Mouse (Mus musculus) lung, postnatal 0 days (tissue): Measurements from ENCODE around the gene Prrg2. TPM values are rescaled to one million over a fixed set of nuclear protein-coding genes. Genes with fewer than 3 reads are reported as not detected.
A peak's percentile ranks its signal among the peaks of the same experiment; 100 is the strongest.

ENCODE experiments used
- ATAC-seq: fragments of 200-750 bp; cut with Nextera tagmentation; 2 replicates; pipeline ENCODE4 v1.8.0; 2017; ENCODE audit warnings: moderate library complexity
- DNase-seq: peaks from one replicate; pipeline ENCODE4 v3.0.0-alpha.2; 2016; ENCODE audit warnings: low spot score
- H3K27ac ChIP-seq: fragments of 300-500 bp; sonication (generic); 2 replicates; pipeline ENCODE4 v1.5.1; 2014; ENCODE audit warnings: antibody characterized with exemption, mild to moderate bottlenecking, low read length, mixed read lengths
- H3K27me3 ChIP-seq: fragments of 300-500 bp; sonication (generic); replicated peaks from 2 replicates; pipeline ENCODE4 v1.6.1; 2014; ENCODE audit warnings: low read length, mixed read lengths; ENCODE audit not compliant: insufficient read depth
- H3K36me3 ChIP-seq: fragments of 300-500 bp; sonication (generic); 2 replicates; pipeline ENCODE4 v1.6.1; 2014; ENCODE audit warnings: low read length, mixed read lengths; ENCODE audit not compliant: insufficient read depth
- H3K4me1 ChIP-seq: fragments of 300-500 bp; sonication (generic); 2 replicates; pipeline ENCODE4 v1.6.1; 2014; ENCODE audit warnings: antibody characterized with exemption, low read depth, low read length, mixed read lengths; ENCODE audit not compliant: insufficient read depth
- H3K4me2 ChIP-seq: fragments of 300-500 bp; sonication (generic); replicated peaks from 2 replicates; pipeline ENCODE4 v1.6.1; 2014; ENCODE audit warnings: low read depth, mild to moderate bottlenecking, low read length, moderate library complexity, mixed read lengths
- H3K4me3 ChIP-seq: fragments of 300-500 bp; sonication (generic); 2 replicates; pipeline ENCODE4 v1.5.1; 2014; ENCODE audit warnings: low read depth, low read length
- H3K9ac ChIP-seq: fragments of 300-500 bp; sonication (generic); replicated peaks from 2 replicates; pipeline ENCODE4 v1.6.1; 2014; ENCODE audit warnings: low read depth, mild to moderate bottlenecking
- H3K9me3 ChIP-seq: fragments of 300-500 bp; sonication (generic); 2 replicates; pipeline ENCODE4 v1.6.1; 2016; ENCODE audit warnings: low read length, mixed read lengths
- CTCF ChIP-seq: IDR thresholded peaks from 2 replicates; pipeline ENCODE4 v1.5.1; 2016; ENCODE audit warnings: antibody characterized with exemption, mild to moderate bottlenecking
- EP300 ChIP-seq: IDR thresholded peaks from 2 replicates; pipeline ENCODE4 v1.6.1; 2016; ENCODE audit warnings: antibody characterized with exemption, mild to moderate bottlenecking, control low read depth
- WGBS: fragments of 180-500 bp; shearing (Covaris S2); extraction: QIAGEN DNeasy Blood & Tissue Kit; methylation state at CpG from one replicate; pipeline ENCODE4 v1.1.7; 2014; 5-methylcytosine and 5-hydroxymethylcytosine counted together
- polyA plus RNA-seq: library from polyadenylated mRNA; unstranded; fragments of >200 nt; fragmentation: Nextera tagmentation; extraction: Ambion mirVana; gene quantifications from 2 replicates; pipeline ENCODE4 v1.2.1, GENCODE M21; 2015

The Prrg2 gene
- polyA plus RNA-seq, 1 experiment from 2014 or later = 40.8 TPM

DNA sequence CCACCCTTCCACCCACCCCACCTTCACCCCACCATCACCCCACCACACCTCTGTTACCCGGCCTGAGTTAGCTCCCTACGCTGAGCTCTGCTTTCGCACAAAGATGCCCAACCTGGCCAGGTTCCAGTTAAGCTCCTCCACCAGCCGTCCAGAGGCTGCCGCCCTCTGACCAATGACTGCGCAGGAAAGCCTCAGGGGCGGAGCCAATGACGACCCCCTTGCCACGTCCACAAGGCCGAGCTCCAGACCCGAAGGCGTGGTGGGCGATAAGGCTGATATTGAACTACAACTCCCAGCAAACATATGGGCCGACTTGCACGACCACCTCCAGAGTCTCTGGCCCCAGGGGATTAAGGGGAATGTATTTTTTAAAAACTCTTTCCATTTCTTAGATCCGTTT lies 29.6 kb upstream of the Prrg2 start, which contains the start of gene Rcn3:
Rcn3 (minus strand) TSS at position 174 of the 400 bp plus-strand sequence.
- peak within 1 kb of the TSS; percentile 34 for H3K4me3 ChIP-seq
- no peak for TF ChIP-seq CTCF
- TF ChIP-seq EP300 = no peak
- peak within 1 kb of the TSS; percentile 51 for H3K4me2 ChIP-seq
- DNase-seq (peak; percentile 95), ATAC-seq (peak; percentile 95)
- no peaks in the 10 kb centered on the region for H3K36me3 ChIP-seq
- no peaks in the 10 kb centered on the region for H3K27me3 ChIP-seq
- under 1% methylated on average over 16 of the region's 16 CpGs for WGBS
- no peaks in the 10 kb centered on the region for H3K9me3 ChIP-seq
- H3K4me1 ChIP-seq = no peaks in the 10 kb centered on the region
- H3K27ac ChIP-seq = peak within 1 kb of the TSS; percentile 51
- H3K9ac ChIP-seq = peak within 1 kb of the TSS; percentile 26

GRCm38 (mm10) chr7:45091001-45091990 lies 28.8 kb upstream of the Prrg2 start:
- DNase-seq (peak; percentile 52), ATAC-seq (peak; percentile 40)
- Histone ChIP-seq H3K27me3 (no peaks in the 10 kb centered on the region), H3K27ac (peak overlapping the region; percentile 51), H3K9ac (peak overlapping the region; percentile 26), H3K4me2 (peak overlapping the region; percentile 51), H3K4me1 (no peaks in the 10 kb centered on the region), H3K9me3 (no peaks in the 10 kb centered on the region), H3K4me3 (peak overlapping the region; percentile 34), H3K36me3 (no peaks in the 10 kb centered on the region)
- whole genome bisulfite sequencing = 13% methylated on average over 34 of the region's 35 CpGs
- TF ChIP-seq CTCF = no peak
- no peak for TF ChIP-seq EP300

- H3K27ac ChIP-seq = peak overlapping the region; percentile 51; the same call in 1 of the 2 replicates
- no peak overlapping the region; the same call in 1 of the 2 replicates for H3K4me2 ChIP-seq
- no peaks in the 10 kb centered on the region for H3K9me3 ChIP-seq
- no peak overlapping the region for H3K4me3 ChIP-seq
- no peak overlapping the region for H3K9ac ChIP-seq
- H3K4me1 ChIP-seq = no peaks in the 10 kb centered on the region
- no peak for ATAC-seq
- no peak for DNase-seq
- no peaks in the 10 kb centered on the region for H3K36me3 ChIP-seq
- WGBS = 74% methylated on average over 13 of the region's 13 CpGs
- no peaks in the 10 kb centered on the region for H3K27me3 ChIP-seq
- TF ChIP-seq CTCF = no peak
- no peak for TF ChIP-seq EP300
Measured at GRCm38 (mm10) chr7:45090251-45090977, 27.9 kb upstream of the Prrg2 start.

- H3K27ac ChIP-seq = no peak overlapping the region
- H3K9ac ChIP-seq = no peak overlapping the region
- TF ChIP-seq CTCF = no peak
- TF ChIP-seq EP300 = no peak
- DNase-seq (no peak), ATAC-seq (no peak)
- H3K4me3 ChIP-seq = no peak overlapping the region
- 94% methylated on average over 17 of the region's 17 CpGs for WGBS
- no peaks in the 10 kb centered on the region for H3K4me1 ChIP-seq
- no peak overlapping the region for H3K4me2 ChIP-seq
- H3K27me3 ChIP-seq = no peaks in the 10 kb centered on the region
- no peaks in the 10 kb centered on the region for H3K9me3 ChIP-seq
- no peaks in the 10 kb centered on the region for H3K36me3 ChIP-seq
Measured at GRCm38 (mm10) chr7:45088597-45088996, 26.1 kb upstream of the Prrg2 start.

GRCm38 (mm10) chr7:45086084-45086483 lies 23.6 kb upstream of the Prrg2 start:
- ATAC-seq = no peak
- WGBS = 81% methylated on average over 4 of the region's 4 CpGs
- H3K27ac ChIP-seq = no peak overlapping the region
- TF ChIP-seq CTCF (peak; percentile 45), EP300 (no peak)
- DNase-seq = no peak
- H3K9me3 ChIP-seq = no peaks in the 10 kb centered on the region
- H3K4me3 ChIP-seq = no peak overlapping the region
- no peaks in the 10 kb centered on the region for H3K27me3 ChIP-seq
- H3K9ac ChIP-seq = no peak overlapping the region
- no peaks in the 10 kb centered on the region for H3K4me1 ChIP-seq
- no peaks in the 10 kb centered on the region for H3K36me3 ChIP-seq
- H3K4me2 ChIP-seq = no peak overlapping the region
